Mouse (Mus musculus) layer of hippocampus, postnatal 36 days (tissue): ENCODE measurements around the gene Gm45623. TPM values are rescaled to one million over a fixed set of nuclear protein-coding genes. Genes with fewer than 3 reads are reported as not detected.

ENCODE experiments used
- DNase-seq, 2 experiments: peaks; one replicate each; pipeline ENCODE4 v3.0.0; 2022
- total RNA-seq, 2 experiments: library from RNA; stranded (reverse); gene quantifications; 2 replicates each; pipeline ENCODE4 v1.2.3; 2021

Gm45623 gene
- total RNA-seq, 2 experiments from 2014 or later = 0.96 to 1.0 TPM

DNA sequence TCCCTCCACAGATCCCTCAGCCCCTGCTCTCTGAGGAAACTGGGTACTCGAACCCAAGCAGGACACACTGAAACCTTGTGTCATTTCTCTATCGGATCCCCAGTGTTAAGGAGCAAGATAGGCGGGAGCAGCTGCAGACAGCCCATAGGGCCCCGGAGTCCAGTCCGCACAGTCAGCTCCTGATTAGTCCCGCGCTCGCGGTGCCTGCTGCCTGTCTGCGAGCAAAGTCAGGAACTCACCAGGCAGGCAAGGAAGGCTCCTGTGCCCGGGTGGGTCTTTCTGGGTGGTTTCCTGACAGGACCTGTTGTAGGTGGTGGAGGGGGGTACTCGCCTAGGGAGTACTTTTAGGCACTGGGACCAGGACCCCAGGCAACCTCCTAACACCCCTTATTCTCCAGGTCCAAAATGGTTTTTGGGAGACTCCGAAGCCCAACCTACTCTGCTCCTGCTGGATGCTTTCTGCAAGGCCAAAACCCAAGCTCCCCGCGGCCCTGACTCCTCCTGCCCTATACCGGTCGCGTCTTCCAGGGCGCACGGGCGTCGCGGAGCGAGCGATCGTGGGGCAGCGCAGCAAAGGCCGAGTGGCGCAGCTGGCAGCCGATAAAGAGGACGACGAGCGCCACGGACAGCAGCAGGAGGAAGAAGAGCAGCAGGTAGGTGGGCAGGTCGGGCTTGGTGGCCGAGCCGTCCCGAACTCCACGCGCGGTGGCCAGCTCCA, 994 bp downstream of the Gm45623 start:
- no peak for DNase-seq

GRCm38 (mm10) chr13:56751774-56752173, 1.9 kb downstream of the Gm45623 start:
- no peak for DNase-seq

- no peak for DNase-seq
Measured at GRCm38 (mm10) chr13:56749377-56749776, 4.2 kb downstream of the Gm45623 start.

- DNase-seq = no peak
Measured at GRCm38 (mm10) chr13:56747554-56747953, 6.1 kb downstream of the Gm45623 start.

GRCm38 (mm10) chr13:56746739-56747532, 6.7 kb downstream of the Gm45623 start:
- DNase-seq = no peak

DNA sequence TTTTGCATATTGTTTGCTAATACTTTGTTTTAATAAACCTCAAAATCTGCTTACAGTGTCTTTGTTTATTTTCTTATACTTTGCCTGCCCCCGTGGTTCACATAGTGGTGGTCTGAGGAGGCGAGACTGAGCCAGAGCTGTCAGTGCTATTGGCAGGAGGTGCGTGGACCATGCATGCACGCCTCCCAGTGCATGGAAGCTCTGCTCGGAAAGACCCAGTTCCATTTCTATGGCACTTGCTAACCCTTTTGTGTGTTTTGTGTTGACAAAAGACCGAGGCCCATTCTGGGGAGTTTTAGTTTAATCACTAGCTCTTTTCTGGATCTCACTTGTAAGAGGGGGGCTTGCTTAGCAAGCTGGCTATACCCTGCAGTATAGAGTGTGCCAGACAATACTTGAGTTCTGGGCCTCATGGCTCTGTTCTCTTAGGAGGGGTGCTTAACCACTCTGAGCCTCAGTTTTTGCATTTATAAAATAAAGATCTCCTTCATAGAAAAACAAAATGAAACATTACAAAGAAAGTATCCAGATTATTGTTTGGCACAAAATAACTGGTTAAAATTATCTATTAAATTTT, 11.2 kb downstream of the Gm45623 start:
- DNase-seq = no peak

- no peak for DNase-seq
Measured at GRCm38 (mm10) chr13:56741691-56742090, 11.9 kb downstream of the Gm45623 start.

DNA sequence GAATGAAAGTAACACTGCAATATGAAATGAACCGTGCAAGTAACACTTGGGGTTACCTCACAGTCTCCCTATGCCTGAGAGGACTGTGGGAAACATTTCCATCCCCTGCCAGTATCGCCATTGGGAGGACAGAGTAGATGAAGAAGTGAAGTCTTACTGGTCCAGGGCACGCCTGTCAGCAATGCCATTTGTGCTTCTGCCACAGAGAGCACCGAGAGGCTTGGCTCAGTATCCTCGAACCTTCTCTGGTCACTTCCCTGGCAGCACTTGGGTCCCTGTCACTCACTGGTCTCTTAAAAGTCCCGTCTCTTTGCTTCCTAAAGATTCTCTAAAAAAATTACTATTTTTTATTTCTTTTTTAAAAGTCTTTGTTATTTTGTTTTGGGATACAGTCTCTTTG, 13.1 kb downstream of the Gm45623 start:
- DNase-seq = no peak

DNA sequence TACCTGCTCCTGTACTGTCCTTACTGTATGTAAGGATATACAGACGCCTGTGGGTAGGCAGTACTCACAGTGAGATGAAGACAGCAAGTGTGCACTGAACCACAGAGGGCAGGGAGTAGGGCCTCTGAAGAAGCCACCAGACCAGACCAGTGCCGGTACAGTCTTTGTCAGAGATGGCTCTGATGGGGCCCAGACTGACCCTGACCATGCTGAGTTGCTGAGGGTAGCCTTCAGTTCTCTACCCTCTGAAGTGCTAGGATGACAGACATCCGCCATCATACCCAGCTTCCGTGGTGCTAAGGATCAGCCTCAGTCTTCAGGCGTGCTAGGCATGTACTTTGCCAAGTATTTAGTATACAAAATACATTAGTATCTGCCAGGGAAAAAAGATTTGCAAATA, 14.1 kb downstream of the Gm45623 start:
- DNase-seq = no peak

DNA sequence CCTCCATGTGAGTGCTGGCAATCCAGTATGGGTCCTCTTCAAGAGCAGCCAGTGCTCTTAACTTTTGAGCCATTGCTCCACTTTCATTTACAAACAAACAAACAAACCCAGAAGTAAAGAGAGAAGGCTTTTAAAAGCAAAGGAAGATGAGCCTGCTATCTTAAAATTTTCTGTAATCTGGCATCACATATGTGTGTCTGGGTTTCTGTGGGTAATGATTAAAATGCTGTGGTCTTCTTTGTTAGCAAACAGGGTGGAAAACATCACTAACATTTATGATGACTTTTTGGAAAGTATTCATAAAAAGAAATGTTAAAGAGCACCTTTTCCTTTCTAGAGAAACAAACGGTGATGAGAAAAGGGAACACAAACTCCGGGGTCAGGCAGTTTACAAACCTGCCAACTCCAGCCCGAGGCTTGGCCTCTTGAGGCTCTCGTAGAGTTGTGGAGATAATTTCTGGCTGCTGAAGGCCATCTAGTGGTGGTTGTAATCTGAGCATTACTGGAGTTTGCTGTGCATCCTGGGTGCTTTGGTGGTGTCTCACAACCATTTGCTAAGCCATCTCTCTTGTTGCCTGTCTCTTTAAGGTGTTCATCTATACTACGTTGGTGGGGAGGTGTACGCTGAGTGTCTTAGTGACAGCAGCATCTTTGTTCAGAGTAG, 18.3 kb downstream of the Gm45623 start:
- peak in 1 of 2 experiments; percentile 15 for DNase-seq

- no peak for DNase-seq
Measured at GRCm38 (mm10) chr13:56734617-56735016, 19.0 kb downstream of the Gm45623 start.

GRCm38 (mm10) chr13:56729046-56729445, 24.6 kb downstream of the Gm45623 start:
- DNase-seq = no peak

DNA sequence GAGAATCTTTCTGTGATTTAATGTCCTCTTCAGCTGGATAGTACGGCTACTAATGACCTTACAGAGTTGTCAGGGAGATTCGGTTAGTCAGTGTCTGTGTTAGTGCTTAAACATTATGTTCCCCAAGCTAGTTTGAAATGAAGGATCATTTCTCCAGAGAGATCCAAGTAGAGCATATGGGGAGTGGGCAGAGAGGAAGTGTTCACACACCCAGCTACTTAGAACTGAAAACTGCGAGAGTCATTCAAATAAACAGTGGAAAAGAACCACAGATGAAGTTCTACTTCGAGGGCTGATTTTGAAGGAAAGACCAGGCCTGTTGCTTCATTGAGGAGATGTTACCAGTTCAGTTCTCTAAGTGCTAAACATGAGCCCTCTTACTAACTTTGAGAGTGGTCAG, 27.1 kb downstream of the Gm45623 start:
- DNase-seq = no peak

DNA sequence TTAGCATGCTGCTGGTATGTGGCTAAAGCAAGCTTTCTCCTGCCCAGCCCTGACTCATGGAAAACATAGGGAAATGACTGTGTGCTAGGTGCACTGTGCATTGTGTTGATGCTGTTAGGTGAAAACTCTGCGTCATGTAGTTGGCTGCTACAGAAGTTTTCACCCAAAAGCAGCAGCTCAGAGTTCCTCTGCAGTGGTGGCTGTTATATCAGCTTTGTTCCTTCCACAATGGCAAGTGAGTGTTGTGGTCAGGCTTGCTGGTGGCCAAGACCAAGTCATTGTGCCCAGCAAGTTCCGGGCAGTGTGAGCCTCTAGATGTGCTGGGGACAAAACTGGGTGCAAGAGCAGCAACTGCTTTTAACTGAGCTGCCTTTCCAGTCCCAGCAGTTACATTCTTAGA, 41.4 kb downstream of the Gm45623 start:
- DNase-seq = no peak

DNA sequence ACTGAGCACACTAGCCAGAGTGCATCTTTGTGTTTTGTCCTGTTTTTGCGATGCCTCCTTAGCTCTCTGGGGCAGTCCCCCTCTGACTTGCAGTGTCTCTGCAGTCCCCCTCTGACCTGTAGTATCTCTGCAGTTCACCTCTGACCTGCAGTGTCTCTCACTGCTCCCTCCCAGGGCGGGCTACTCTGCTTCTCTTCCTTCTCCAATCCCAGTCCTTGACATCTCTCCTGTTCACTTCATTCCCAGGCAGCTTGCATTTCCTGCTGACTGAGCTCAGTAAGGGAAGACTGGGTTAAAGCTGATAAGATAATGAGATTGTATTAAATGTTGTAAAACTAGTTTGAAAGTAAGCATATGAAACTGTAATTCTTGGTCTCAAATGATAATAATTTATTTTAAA, 43.0 kb downstream of the Gm45623 start:
- DNase-seq = no peak

DNA sequence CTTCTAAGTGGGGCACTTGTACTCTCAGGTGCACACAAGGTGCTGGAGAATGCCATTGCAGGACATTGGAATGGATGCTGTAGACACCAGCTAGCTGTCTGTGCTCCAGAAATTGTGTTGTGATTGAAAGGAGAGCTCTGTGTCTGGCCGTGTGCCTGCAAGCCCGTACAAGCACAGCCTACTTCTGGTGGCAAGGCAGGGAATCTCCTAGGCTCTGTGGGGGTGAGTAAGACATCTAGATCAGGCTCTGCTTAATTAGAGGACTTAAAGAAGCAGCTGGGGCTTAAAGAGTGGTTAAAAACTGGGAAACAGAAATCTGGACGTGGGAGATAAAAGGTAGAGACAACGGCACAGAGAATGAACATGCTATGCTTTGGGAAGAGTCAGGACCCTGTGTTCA, 46.0 kb downstream of the Gm45623 start:
- DNase-seq = no peak

GRCm38 (mm10) chr13:56707111-56707510, 46.5 kb downstream of the Gm45623 start:
- no peak for DNase-seq

GRCm38 (mm10) chr13:56704596-56704995, 49.0 kb downstream of the Gm45623 start:
- DNase-seq = no peak

DNA sequence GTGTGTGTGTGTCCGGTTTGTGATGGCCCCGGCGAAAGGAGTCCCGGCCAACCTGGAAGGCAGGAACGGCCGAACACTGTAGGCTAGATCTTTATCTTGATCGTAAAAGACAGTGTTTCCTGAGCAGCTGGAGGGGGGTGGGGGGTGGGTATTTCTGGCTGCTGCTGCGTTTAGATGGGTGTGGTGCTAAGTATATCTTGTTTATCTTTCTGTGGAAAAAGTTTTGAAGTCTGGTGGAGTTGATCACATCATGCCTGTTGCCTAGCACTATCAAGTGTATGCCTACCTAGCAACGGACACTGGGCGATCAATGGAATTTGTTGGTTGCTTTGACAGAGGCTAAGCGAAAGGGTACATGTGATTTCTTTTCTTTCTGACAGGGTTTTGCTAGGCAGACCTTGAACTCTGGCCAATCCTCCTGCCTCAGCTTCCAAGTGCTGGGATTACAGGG, 49.7 kb downstream of the Gm45623 start:
- DNase-seq = no peak

- peak; percentile 47 to 62 for DNase-seq
Measured at GRCm38 (mm10) chr13:56703222-56703870, 50.3 kb downstream of the Gm45623 start.

- DNase-seq = peak; percentile 83
Measured at GRCm38 (mm10) chr13:56702469-56703221, 51.0 kb downstream of the Gm45623 start, which contains the start of gene Smad5. TSS of gene Smad5 (plus strand) at chr13:56703010.
